Mouse (Mus musculus) cerebral cortex, adult 2 months (tissue): ENCODE data around the gene Ikzf1.

Experiments used
- WGBS: fragments of 180-500 bp; shearing (Covaris S2); methylation state at CpG from one replicate; pipeline ENCODE4 v1.1.7; 2018; 5-methylcytosine and 5-hydroxymethylcytosine counted together

Ikzf1 gene

GRCm38 (mm10) chr11:11691324-11692058 lies 6.7 kb downstream of the Ikzf1 start:
- 88% methylated on average over 14 of the region's 14 CpGs for WGBS

- 87% methylated on average over 10 of the region's 10 CpGs for WGBS
Measured at GRCm38 (mm10) chr11:11692558-11693166, 7.9 kb downstream of the Ikzf1 start.

GRCm38 (mm10) chr11:11693446-11693845 lies 8.6 kb downstream of the Ikzf1 start:
- 89% methylated on average over 3 of the region's 3 CpGs for WGBS

- 81% methylated on average over 2 of the region's 2 CpGs for WGBS
Measured at GRCm38 (mm10) chr11:11694072-11694471, 9.3 kb downstream of the Ikzf1 start.

DNA sequence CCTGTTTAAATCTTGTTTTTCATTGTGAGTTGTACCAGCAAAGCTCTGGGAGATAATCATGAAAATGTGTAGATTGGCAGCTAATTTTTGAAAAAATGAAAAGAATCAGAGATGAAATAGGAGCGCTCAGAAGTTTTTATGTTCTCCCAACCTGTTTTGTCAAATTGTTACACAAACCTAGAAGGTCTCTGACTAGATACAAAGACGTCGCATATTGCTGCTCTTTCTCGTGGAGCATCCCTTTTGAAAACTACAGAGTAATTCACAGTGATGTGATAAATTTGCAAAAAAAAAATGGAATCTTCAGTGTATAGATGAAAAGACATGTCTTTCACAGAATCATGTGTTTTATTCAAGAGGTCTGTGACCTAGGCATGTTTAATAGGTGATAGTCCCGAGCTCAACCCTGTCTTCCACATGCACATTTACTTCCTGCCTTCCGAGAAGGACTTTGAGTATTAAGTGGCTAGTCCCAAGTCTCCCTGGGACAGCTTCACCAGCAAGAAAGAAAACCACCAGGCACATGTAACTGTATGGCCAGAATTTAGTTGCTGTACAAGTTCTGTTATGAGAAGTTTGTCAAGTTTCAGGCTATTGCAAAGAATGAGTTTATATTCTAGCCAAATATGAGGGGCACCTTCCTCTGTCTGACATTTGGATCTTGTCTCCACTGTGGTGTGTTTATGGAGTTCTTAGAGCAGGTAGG lies 9.8 kb downstream of the Ikzf1 start:
- WGBS = 86% methylated on average over 6 of the region's 6 CpGs

GRCm38 (mm10) chr11:11695211-11695887 lies 10.5 kb downstream of the Ikzf1 start:
- 68% methylated on average over 6 of the region's 6 CpGs for WGBS

DNA sequence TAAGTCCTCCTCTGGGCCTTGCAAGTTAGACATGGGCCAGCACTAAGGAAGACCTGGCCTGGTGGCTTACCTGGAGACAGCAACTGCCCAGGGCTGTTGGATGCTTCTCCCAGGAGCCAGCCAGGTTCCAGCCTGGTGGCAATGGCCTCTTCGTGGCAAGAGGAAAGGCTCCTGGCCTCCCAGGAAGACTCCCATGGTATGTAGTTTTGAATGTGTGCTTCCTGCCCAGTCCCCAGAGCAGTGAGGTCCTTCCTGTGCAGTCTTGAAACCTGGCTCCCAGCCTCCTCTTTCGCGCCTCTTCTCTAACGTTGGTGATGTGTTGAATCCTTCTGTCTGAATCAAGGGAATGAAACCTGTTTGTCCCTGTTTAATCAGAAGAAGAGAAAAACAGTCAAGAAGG lies 11.1 kb downstream of the Ikzf1 start:
- WGBS = 86% methylated on average over 4 of the region's 4 CpGs

- 90% methylated on average over 3 of the region's 3 CpGs for WGBS
Measured at GRCm38 (mm10) chr11:11696814-11697213, 12.0 kb downstream of the Ikzf1 start.

- WGBS = 73% methylated on average over 6 of the region's 6 CpGs
Measured at GRCm38 (mm10) chr11:11701378-11701777, 16.6 kb downstream of the Ikzf1 start.

DNA sequence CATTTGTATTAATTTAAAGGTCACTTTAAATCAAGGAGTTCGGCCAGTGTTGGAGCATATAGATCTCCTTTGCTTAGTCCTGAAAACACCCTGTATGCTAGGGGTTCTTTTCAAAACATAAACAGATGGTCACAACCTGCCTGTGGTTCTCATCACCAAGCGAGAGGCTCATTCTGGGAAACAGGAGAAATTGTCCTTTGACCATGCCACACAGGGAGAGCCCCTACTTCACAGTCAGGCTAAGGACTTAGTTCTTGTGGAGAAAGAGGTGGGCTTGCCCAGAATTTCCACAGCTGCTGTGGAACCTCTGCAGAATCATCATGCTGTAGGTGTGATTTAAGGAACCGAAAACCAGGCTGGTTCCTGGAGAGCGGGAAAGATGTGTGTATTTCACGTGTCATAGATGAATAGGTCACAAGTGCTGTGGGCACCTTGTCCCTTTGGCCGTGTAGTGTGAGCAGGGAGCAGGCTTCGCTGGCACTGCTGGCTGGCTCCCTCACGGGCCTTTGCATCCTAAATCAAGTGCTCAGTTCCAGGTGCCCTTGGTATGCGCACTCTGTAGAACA lies 23.4 kb downstream of the Ikzf1 start:
- 91% methylated on average over 9 of the region's 9 CpGs for WGBS

DNA sequence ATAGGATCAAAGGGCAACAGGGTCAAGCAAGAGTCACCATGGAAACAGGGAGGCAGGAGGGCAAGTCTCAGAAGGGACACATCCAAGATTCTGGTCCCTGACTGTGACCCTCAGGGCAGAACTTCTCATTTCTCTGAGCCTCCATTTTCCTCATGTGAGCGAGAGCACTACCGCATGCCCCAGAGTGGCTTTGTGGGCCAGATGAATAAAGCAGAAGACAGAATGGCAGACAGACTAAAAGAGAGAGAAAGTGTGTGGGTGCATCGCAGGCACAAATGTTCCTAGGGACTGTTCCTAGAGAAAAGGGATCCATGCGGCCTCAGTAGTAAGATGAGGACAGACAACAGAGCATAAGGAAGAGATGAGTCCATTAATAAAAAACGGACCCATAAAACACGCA lies 24.5 kb downstream of the Ikzf1 start:
- WGBS = 71% methylated on average over 6 of the region's 6 CpGs

- WGBS = 56% methylated on average over 7 of the region's 7 CpGs
Measured at GRCm38 (mm10) chr11:11711748-11712147, 26.9 kb downstream of the Ikzf1 start.

- WGBS = 78% methylated on average over 2 of the region's 2 CpGs
Measured at GRCm38 (mm10) chr11:11714676-11715075, 29.9 kb downstream of the Ikzf1 start.

DNA sequence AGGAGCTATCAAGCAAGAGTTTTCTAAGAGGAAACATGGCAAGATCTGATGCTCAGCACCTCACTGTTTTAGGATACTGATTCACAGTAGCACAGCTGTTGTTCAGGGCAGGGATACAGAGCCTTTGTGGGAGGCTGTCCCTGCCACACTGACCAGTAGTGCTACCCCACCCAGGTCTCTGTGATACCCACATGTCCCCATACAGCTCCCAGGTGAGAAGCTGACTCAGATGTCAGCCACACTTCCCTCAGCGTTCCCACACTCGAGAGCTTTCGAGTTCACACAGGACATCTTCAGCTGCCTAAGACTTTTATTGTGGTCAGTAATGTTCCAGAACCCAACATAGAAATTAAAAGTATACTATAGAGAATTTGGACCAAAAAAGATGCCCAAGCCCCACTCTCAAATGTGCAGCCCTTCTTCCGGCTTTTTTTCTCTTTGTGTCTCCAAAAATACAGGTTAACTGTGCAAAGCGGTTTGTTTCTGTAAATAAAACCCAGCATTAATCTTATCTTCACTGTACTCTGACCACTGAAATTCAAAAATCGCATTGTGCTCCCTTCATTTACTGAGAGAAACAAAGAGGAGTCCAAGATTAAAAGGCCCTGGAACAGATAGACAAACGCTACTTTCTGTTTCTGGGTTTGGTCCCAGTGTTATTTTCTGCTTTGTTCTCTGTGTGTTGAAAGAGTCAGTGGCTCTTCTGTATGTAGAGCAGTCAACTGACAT lies 31.3 kb downstream of the Ikzf1 start:
- 78% methylated on average over 7 of the region's 7 CpGs for WGBS

DNA sequence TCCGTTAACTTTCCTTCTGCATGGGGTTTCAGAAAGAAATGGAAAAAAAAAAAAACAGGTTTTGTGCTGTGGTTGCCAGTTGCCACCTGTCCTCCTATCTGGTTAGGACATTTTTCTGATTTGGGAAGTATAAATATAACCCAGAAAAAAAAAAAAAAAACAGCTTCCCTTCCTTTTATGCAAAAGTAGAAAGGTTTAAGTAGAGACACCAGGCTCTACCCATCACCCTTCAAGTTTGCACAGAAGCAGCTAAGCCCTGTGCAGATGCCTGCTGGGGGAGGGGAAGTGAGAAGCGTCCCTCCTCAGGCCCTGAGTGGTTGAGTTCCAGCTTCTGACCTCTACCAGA lies 31.9 kb downstream of the Ikzf1 start:
- WGBS = 66% methylated on average over 2 of the region's 2 CpGs

DNA sequence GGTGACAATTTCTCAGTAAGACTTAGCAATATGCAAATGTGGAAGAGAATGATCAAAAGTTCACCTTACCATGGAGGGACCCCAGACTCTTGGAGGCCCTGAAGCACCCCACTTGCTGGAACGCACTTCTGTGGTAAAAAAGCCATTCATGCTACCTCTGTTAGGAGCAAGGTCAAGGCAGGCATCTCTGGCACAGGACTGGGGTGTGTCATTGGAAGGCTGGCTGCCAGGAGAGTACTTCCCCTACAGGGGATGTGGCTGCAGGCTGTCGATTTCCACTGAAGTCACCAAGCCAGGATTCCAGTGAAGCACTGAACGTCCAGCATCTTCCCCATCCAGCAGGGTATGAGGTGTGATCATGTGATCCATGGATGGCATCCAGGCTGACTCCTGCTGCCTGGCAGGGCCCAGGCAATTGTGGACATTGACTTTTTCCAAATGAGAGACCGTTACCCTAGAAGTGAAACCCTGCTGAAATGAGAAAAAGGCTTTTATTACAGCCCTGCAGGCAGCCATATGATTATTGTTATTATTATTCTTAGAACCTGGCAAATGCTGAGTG lies 32.9 kb downstream of the Ikzf1 start:
- 79% methylated on average over 4 of the region's 4 CpGs for WGBS

DNA sequence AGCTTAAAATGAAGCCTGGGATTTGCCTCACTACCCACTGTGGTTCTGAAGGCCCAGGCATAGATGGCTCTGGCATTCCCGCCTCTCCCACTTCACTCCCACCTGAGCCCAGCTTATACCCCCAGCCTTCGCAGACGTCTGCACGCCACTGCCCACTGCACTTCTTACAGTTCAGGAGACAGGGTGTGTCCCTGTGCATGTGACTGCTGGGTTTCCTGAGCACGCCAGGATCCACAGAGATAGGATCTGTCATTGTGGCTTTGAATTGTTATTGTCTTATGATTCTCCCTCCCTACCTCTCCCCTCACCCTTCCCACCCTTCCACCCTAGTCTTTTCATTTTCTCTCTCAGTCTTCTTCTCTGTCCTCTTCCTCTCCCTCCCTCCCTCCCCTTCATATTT lies 34.9 kb downstream of the Ikzf1 start:
- WGBS = 86% methylated on average over 5 of the region's 5 CpGs

GRCm38 (mm10) chr11:11725252-11725875 lies 40.6 kb downstream of the Ikzf1 start:
- WGBS = 83% methylated on average over 11 of the region's 11 CpGs

- 82% methylated on average over 5 of the region's 5 CpGs for WGBS
Measured at GRCm38 (mm10) chr11:11725876-11726525, 41.2 kb downstream of the Ikzf1 start.

DNA sequence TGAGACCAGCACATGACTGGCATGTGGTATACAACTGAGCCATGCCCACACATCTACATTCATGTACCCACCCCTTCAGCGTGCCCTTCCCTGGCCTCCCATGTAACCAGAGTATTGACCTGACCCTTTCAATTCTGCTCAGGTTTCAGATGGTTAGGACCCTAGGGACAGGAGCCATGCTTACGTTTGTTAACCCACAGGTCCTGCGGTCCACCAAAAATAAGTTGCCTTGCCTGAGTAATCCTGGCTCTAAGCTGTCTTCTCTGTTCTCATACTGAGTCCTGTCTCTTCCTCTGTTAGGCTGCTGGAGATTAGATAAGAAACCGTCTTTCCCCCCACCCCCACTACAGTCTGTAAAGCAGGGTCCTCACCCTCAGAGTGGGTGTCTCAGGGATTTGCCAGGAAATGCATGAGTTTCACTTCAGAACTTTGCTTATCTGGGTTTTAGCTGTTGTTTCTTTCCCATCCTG lies 42.0 kb downstream of the Ikzf1 start:
- 86% methylated on average over 4 of the region's 4 CpGs for WGBS
